Mouse (Mus musculus) G1E (cell line): ENCODE results near the gene Qk.

Source experiments
- CTCF ChIP-seq: IDR thresholded peaks from 2 replicates; pipeline ENCODE4 v1.5.1; 2012; ENCODE audit warnings: low read depth, low read length, inconsistent platforms, mixed read lengths
- GATA2 ChIP-seq: IDR thresholded peaks from 2 replicates; pipeline ENCODE4 v1.6.1; 2012; ENCODE audit warnings: low read depth, low read length, inconsistent platforms, borderline replicate concordance

DNA sequence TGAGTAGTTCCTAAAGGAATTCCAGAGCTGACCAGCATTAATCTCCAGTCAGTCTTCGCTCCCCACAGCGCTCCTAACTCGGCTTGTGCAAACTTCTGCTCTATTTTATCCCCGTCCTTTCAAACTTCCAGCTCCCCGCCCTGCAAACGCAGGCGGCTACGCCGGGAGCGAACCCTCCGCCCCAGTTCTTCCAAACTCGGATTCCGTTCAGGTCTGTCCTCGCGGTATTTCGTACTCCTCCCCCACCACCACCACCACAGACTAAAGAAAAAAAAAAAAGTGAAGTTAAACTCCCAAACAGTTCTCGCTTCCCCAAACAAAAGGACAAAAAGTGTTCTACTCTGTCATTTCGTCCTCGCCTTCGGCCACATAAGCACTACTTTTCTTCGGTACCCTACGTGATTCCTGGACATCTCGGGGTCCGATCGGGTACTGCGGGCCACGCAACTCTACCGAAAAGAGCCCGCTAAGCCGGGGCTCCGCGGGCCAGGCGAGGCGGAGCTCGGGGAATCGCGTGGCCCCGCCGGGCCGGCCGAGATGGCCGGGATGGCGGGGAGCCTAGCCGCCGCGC, 1.6 kb downstream of the Qk start:
- TF ChIP-seq GATA2 (no peak), CTCF (no peak)
